Mouse (Mus musculus): ENCODE data around the gene Slbp. TPM values are rescaled to one million over a fixed set of nuclear protein-coding genes. Genes with fewer than 3 reads are reported as not detected.

The Slbp gene
- total RNA-seq (2014; rRNA removed) = 20.7 TPM in 2 replicates
- polyA plus RNA-seq (2012; rRNA removed) = 5.6 and 6.3 TPM in 2 replicates

GRCm38 (mm10) chr5:33651921-33652782, at the start of gene Slbp:
Slbp (minus strand) TSS chr5:33652574.
- H3K4me1 ChIP-seq (ENCODE audit: control insufficient read depth, insufficient read depth, low read length) = peaks cover 6% of the 10 kb centered on the region
- peak within 1 kb of the TSS; percentile 86 for H3K9ac ChIP-seq (ENCODE audit: low read depth, low read length)
- H3K79me2 ChIP-seq (ENCODE audit: control insufficient read depth, insufficient read depth, low read length) = peaks cover 8% of the 10 kb centered on the region; the same call in 1 of the 2 replicates
- no peaks in the 10 kb centered on the region for H3K27me3 ChIP-seq (ENCODE audit: control insufficient read depth, insufficient read depth, low read length)
- H3K4me3 ChIP-seq (ENCODE audit: insufficient read depth, low read depth, low read length) = peak within 1 kb of the TSS; percentile 88
- peak; percentile 88 for DNase-seq (ENCODE audit: extremely low read depth, low read depth, low spot score)
- WGBS = under 1% methylated on average over 82 of the region's 82 CpGs
- TF ChIP-seq CTCF (IDR thresholded peaks at IDR 0.05; ENCODE audit: low read depth, low read length) (no peak), POLR2A (IDR thresholded peaks at IDR 0.05; ENCODE audit: extremely low read depth, insufficient read depth, low read length) (peak; percentile 98)
- peak within 1 kb of the TSS; percentile 95 for H3K27ac ChIP-seq (replicated peaks; ENCODE audit: insufficient read depth, low read depth, low read length)
- peaks cover 19% of the 10 kb centered on the region for H3K36me3 ChIP-seq (ENCODE audit: control insufficient read depth, insufficient read depth, low read length)

- 89% methylated on average over 11 of the region's 11 CpGs for WGBS
- Histone ChIP-seq H3K79me2 (ENCODE audit: control insufficient read depth, insufficient read depth, low read length) (no peaks in the 10 kb centered on the region), H3K27me3 (ENCODE audit: control insufficient read depth, insufficient read depth, low read length) (no peaks in the 10 kb centered on the region), H3K4me3 (ENCODE audit: insufficient read depth, low read depth, low read length) (no peak overlapping the region), H3K27ac (replicated peaks; ENCODE audit: insufficient read depth, low read depth, low read length) (no peak overlapping the region), H3K9ac (ENCODE audit: low read depth, low read length) (no peak overlapping the region), H3K4me1 (ENCODE audit: control insufficient read depth, insufficient read depth, low read length) (peaks cover 13% of the 10 kb centered on the region), H3K36me3 (ENCODE audit: control insufficient read depth, insufficient read depth, low read length) (no peaks in the 10 kb centered on the region)
- DNase-seq (ENCODE audit: extremely low read depth, low read depth, low spot score) = no peak
- TF ChIP-seq CTCF (IDR thresholded peaks at IDR 0.05; ENCODE audit: low read depth, low read length) (no peak), POLR2A (IDR thresholded peaks at IDR 0.05; ENCODE audit: extremely low read depth, insufficient read depth, low read length) (no peak)
Measured at GRCm38 (mm10) chr5:33701832-33702231, 49.5 kb upstream of the Slbp start.

- TF ChIP-seq CTCF (IDR thresholded peaks at IDR 0.05; ENCODE audit: low read depth, low read length) (no peak), POLR2A (IDR thresholded peaks at IDR 0.05; ENCODE audit: extremely low read depth, insufficient read depth, low read length) (no peak)
- WGBS = 45% methylated on average over 13 of the region's 13 CpGs
- H3K27me3 ChIP-seq (ENCODE audit: control insufficient read depth, insufficient read depth, low read length) = no peaks in the 10 kb centered on the region
- H3K79me2 ChIP-seq (ENCODE audit: control insufficient read depth, insufficient read depth, low read length) = no peaks in the 10 kb centered on the region
- no peak overlapping the region for H3K9ac ChIP-seq (ENCODE audit: low read depth, low read length)
- peak; percentile 37 for DNase-seq (ENCODE audit: extremely low read depth, low read depth, low spot score)
- H3K4me3 ChIP-seq (ENCODE audit: insufficient read depth, low read depth, low read length) = no peak overlapping the region
- no peaks in the 10 kb centered on the region; the same call in 1 of the 2 replicates for H3K4me1 ChIP-seq (ENCODE audit: control insufficient read depth, insufficient read depth, low read length)
- H3K36me3 ChIP-seq (ENCODE audit: control insufficient read depth, insufficient read depth, low read length) = no peaks in the 10 kb centered on the region
- H3K27ac ChIP-seq (replicated peaks; ENCODE audit: insufficient read depth, low read depth, low read length) = no peak overlapping the region
Measured at GRCm38 (mm10) chr5:33700010-33700409, 47.6 kb upstream of the Slbp start.

GRCm38 (mm10) chr5:33698669-33699068, 46.3 kb upstream of the Slbp start:
- no peak for DNase-seq (ENCODE audit: extremely low read depth, low read depth, low spot score)
- Histone ChIP-seq H3K27me3 (ENCODE audit: control insufficient read depth, insufficient read depth, low read length) (no peaks in the 10 kb centered on the region), H3K4me3 (ENCODE audit: insufficient read depth, low read depth, low read length) (no peak overlapping the region), H3K79me2 (ENCODE audit: control insufficient read depth, insufficient read depth, low read length) (no peaks in the 10 kb centered on the region), H3K36me3 (ENCODE audit: control insufficient read depth, insufficient read depth, low read length) (no peaks in the 10 kb centered on the region), H3K4me1 (ENCODE audit: control insufficient read depth, insufficient read depth, low read length) (no peaks in the 10 kb centered on the region; the same call in 1 of the 2 replicates), H3K27ac (replicated peaks; ENCODE audit: insufficient read depth, low read depth, low read length) (no peak overlapping the region), H3K9ac (ENCODE audit: low read depth, low read length) (no peak overlapping the region)
- WGBS = 95% methylated on average over 5 of the region's 5 CpGs
- TF ChIP-seq CTCF (IDR thresholded peaks at IDR 0.05; ENCODE audit: low read depth, low read length) (no peak), POLR2A (IDR thresholded peaks at IDR 0.05; ENCODE audit: extremely low read depth, insufficient read depth, low read length) (no peak)

- Histone ChIP-seq H3K27me3 (ENCODE audit: control insufficient read depth, insufficient read depth, low read length) (no peaks in the 10 kb centered on the region), H3K79me2 (ENCODE audit: control insufficient read depth, insufficient read depth, low read length) (no peaks in the 10 kb centered on the region), H3K36me3 (ENCODE audit: control insufficient read depth, insufficient read depth, low read length) (no peaks in the 10 kb centered on the region), H3K4me1 (ENCODE audit: control insufficient read depth, insufficient read depth, low read length) (no peaks in the 10 kb centered on the region; the same call in 1 of the 2 replicates), H3K9ac (ENCODE audit: low read depth, low read length) (no peak overlapping the region), H3K4me3 (ENCODE audit: insufficient read depth, low read depth, low read length) (no peak overlapping the region), H3K27ac (replicated peaks; ENCODE audit: insufficient read depth, low read depth, low read length) (no peak overlapping the region)
- no peak for DNase-seq (ENCODE audit: extremely low read depth, low read depth, low spot score)
- WGBS = 64% methylated on average over 13 of the region's 13 CpGs
- no peak for TF ChIP-seq POLR2A (IDR thresholded peaks at IDR 0.05; ENCODE audit: extremely low read depth, insufficient read depth, low read length)
- TF ChIP-seq CTCF (IDR thresholded peaks at IDR 0.05; ENCODE audit: low read depth, low read length) = no peak
Measured at GRCm38 (mm10) chr5:33697947-33698512, 45.7 kb upstream of the Slbp start.

Measured in liver, adult 2 months (tissue).